Mouse (Mus musculus) C2C12 (cell line): ENCODE measurements around the gene Gm7233. TPM values are rescaled to one million over a fixed set of nuclear protein-coding genes. Genes with fewer than 3 reads are reported as not detected.
"Not testable (repeated sequence)": the region's sequence is repeated elsewhere in the genome, so short reads cannot be mapped to it uniquely, and the experiment has no call there.

Experiments used
- H3K27me3 ChIP-seq: one replicate; pipeline ENCODE4 v1.6.1; 2011; ENCODE audit not compliant: control insufficient read depth, insufficient read depth, insufficient read length
- H3K36me3 ChIP-seq: one replicate; pipeline ENCODE4 v1.6.1; 2011; ENCODE audit not compliant: control insufficient read depth, insufficient read depth
- H3K4me3 ChIP-seq: one replicate; pipeline ENCODE4 v1.5.1; 2011; ENCODE audit warnings: mild to moderate bottlenecking, control low read depth; ENCODE audit not compliant: poor library complexity, insufficient read depth, severe bottlenecking
- H3K79me2 ChIP-seq: one replicate; pipeline ENCODE4 v1.6.1; 2011; ENCODE audit not compliant: control insufficient read depth, insufficient read depth
- H3K79me3 ChIP-seq: one replicate; pipeline ENCODE4 v1.6.1; 2011; ENCODE audit warnings: low read depth, control low read depth
- H3ac ChIP-seq: one replicate; pipeline ENCODE3; 2011; ENCODE audit warnings: low read depth; ENCODE audit not compliant: control insufficient read depth, insufficient read length
- long read RNA-seq, 2 experiments: library from polyadenylated mRNA; unstranded; transcript quantifications; one replicate each; pipeline ENCODE4 v2.0.0; 2019 to 2020
- polyA plus RNA-seq: library from polyadenylated mRNA; unstranded; fragments of >200 nt; fragmentation: generic; extraction: Trizol; gene quantifications from one replicate; pipeline ENCODE4 v1.2.1, GENCODE M21; 2012; ENCODE audit warnings: missing spikeins

Gene Gm7233
- not detected for polyA plus RNA-seq
- long read RNA-seq, experiment 1 = 0 reads
- long read RNA-seq, experiment 2 = 0 reads

DNA sequence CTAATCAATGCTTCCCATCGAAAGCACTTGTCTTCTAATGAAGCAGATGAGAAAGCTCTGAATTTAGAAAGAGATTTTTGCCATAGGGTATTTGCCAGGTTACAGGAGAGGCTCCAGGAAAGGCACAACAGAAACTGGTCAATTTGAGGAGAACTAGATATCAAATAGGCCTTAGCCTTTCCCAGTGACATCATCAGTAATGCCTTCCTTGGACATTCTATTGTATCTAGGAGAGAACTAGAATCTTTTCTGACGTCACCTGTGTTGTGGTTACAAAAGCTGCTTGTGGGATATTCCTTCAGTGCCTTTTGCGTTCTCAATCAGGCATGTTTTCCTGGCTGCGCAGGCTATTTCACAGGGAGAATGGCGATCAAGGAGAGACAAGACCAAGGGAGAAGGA, at the start of gene Gm7233:
Gm7233 (plus strand) TSS at position 301 of the 400 bp plus-strand sequence.
- not testable (repeated sequence) for H3K79me3 ChIP-seq, H3K27me3 ChIP-seq, H3ac ChIP-seq, H3K79me2 ChIP-seq, H3K36me3 ChIP-seq, H3K4me3 ChIP-seq

DNA sequence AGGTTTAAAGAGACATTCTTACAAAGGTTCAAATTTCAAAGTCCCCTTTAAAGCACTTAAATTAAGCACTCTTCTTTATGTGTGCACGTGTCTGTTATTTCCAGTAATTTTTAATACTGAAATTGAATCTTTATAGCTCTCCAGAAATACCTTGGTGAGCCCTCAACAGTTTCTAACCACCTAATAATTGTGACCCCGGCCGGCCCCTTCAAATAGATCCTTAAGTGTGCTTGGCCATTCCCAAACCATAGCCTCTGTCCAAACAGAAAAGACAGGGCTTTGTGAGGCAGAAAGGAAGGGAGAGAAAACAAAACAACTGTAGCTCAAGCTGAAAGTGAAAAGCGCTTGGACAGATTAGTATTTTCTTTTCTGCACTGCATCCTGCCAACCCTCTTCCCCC, 12.5 kb upstream of the Gm7233 start:
- not testable (repeated sequence) for H3ac ChIP-seq, H3K27me3 ChIP-seq

DNA sequence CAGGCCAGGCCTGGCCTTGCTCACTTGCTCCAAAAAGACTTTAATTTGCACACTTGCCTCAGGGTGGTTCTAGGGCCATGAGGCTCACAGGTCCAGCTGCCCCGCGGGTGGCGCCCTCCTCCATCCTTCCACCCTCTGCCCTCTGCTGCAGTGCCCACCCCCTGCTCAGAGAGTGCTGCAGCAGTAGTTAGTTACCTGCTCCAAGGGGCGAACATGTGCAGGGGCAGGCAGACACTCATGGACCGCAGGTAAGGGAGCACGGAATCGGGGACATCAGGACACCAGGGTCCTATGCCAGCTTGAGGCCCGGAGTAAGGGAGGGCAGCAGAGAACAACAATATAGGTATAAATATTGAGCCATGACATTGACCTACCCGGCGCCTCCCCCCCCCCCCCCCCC, 11.7 kb upstream of the Gm7233 start:
- not testable (repeated sequence) for H3ac ChIP-seq

More for the DNA sequence above, 12.5 kb upstream of the Gm7233 start:
- not testable (repeated sequence) for H3K79me2 ChIP-seq, H3K36me3 ChIP-seq, H3K4me3 ChIP-seq, H3K79me3 ChIP-seq

DNA sequence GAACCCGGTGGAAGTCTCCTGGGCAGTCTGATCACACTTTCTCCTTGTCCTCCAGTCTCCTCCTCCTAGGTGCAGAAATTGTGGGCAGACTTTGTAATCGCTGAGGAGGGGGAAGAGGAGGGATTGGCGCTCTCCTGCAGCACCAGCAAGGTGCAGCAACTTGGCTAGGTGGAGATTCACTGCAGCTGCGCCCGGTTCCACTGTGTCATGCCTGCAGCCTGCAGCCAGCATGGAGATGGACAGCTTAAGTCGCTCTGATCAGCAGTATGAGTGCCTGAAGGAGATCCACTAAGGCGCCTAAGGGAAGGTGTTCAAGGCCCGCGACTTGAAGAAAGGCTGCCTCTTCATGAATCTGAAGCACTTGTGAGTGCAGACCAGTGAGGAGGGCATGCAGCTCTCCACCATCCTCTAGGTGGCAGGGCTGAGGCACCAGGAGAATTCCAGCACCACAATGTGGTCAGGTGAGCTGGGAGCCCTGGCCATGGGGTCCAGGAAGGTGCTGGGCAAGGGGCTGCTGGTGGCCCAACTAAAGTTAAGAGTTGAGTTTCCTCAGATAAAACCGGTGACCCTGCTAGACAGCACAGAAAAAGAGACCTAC, 11.0 kb upstream of the Gm7233 start:
- H3K79me2 ChIP-seq, H3ac ChIP-seq, H3K79me3 ChIP-seq, H3K4me3 ChIP-seq, H3K36me3 ChIP-seq, H3K27me3 ChIP-seq: not testable (repeated sequence)

More for the DNA sequence above, 11.7 kb upstream of the Gm7233 start:
- H3K36me3 ChIP-seq, H3K79me3 ChIP-seq, H3K79me2 ChIP-seq, H3K27me3 ChIP-seq, H3K4me3 ChIP-seq: not testable (repeated sequence)

DNA sequence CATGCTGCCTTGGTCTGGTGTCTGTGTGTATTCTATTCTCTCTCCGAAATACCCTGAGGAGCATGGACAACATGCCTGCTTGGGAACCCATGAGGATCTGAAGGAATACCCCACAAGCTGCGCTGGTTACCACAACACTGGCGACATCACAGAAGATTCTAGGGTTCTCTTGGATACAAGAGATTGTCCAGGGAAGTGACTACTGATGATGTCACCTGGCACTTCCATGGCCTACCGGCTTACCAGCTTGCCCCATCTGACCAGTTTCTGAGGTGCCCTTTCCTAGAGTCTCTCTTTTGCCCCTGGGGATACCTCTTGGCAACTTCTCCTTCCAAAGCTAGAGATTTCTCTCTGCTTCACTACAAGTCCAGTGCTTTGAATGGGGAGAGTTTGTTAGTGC, 55.5 kb downstream of the Gm7233 start, which contains the start of gene Gm8122:
Gm8122 (minus strand) TSS at position 101 of the 400 bp plus-strand sequence.
- not testable (repeated sequence) for H3K27me3 ChIP-seq, H3K4me3 ChIP-seq, H3K36me3 ChIP-seq, H3ac ChIP-seq, H3K79me2 ChIP-seq, H3K79me3 ChIP-seq

Other genes starting within 250 kb of the Gm7233 start
- gene Gm8082, start 186.2 kb upstream of the Gm7233 start, polyA plus RNA-seq = not detected
- not detected for gene Gm10376, start 164.2 kb upstream of the Gm7233 start, polyA plus RNA-seq
- 0.09 TPM for gene Gm8094, start 103.2 kb upstream of the Gm7233 start, polyA plus RNA-seq
- 0.02 TPM for gene Gm8104, start 79.3 kb upstream of the Gm7233 start, polyA plus RNA-seq
- gene Gm8122, start 55.4 kb downstream of the Gm7233 start, polyA plus RNA-seq = not detected
- 0.22 TPM for gene Gm8126, start 78.8 kb downstream of the Gm7233 start, polyA plus RNA-seq
- gene Gm9732, start 95.2 kb downstream of the Gm7233 start, polyA plus RNA-seq = 11.6 TPM
- gene Gm8127, start 114.0 kb downstream of the Gm7233 start, polyA plus RNA-seq = not detected
- not detected for gene 1700001F09Rik, start 167.9 kb downstream of the Gm7233 start, polyA plus RNA-seq
- not detected for gene Gm8138, start 236.5 kb downstream of the Gm7233 start, polyA plus RNA-seq